Mouse (Mus musculus) left cerebral cortex, adult 9 months (tissue): ENCODE results near the gene Dguok.

Experiments
- DNase-seq, 2 experiments: peaks; one replicate each; pipeline ENCODE4 v3.0.0; 2022; ENCODE audit warnings: low spot score in 2 of 2

The Dguok gene

DNA sequence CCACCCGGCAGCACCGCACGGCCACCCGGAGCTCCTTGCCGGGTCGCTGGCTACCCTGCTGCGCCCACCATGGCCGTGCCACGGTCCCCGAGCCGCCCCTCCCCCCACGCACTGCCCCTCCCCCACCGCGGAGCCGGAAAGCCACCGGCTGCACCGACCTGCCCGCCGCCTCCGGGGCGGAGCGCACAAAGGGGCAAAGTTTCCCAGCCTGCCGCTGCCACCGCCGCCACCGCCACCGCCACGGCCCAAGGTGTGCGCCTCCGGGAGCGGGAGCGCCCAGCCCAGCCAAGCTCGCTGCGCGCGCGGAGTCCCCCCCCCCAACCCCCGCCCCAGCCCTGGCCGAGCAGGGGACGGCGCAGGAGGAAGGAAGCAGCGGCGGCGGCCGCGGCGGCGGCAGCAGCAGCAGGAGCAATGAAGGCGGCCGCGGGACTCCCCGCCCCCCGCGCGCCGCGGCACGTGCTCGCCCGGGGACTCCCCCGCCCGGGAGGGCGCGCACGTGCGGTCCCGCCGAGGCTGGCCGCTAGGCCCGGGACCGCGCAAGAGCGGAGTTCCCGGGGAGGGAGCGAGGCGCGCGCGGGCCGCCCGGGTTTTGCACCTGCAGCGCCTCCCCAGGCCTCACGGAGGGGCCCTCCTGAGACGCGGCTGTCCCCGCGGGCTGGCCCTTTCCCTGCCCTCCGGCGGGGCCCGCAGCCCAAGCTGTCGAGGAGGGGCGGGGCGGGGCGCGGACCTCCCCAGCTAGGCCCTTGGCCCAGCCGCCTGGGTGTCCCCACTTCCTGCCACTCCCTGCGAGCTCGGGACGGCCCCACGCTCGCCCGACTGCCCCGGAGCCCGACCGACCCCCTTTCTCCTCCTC lies 50.4 kb downstream of the Dguok start:
- DNase-seq, result no peak

DNA sequence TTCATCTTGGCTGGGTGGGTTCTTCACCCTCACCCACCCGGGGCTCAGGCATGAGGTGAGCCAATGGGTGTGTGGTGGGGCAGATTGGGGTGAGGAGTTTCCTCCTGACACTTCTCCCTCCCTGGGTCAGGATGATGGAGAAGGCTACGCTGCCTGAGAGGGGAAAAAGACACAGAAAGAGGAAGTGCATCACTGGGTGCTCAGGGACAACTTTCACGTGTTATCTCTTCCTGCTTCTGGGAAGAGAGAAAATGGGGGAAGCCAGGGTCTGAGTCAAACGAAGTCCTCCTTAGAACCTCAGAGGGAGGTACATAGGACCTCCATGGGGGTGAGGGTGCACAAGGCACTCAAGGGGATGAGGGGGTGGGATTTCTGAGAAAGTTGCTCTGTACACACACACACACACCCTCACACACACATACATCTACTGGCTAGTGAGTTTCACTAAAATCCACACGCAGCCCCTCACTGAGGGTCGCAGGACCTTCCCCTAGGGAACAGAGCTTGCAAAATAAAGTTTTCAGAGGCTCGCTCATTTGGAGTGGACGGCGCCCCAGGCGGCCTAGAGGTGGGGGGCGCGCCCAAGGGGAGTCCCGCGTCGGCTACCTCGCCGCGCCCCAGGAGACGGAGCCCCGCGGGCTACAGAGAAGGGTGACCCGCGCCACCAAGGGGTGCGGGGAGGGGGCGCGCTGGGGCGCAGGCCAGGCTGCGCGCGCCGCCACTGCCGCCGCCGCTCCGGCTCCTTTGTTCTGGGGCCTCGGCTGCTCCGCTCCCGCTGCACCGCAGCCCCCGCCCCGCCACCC lies 51.2 kb downstream of the Dguok start:
- no peak for DNase-seq

DNA sequence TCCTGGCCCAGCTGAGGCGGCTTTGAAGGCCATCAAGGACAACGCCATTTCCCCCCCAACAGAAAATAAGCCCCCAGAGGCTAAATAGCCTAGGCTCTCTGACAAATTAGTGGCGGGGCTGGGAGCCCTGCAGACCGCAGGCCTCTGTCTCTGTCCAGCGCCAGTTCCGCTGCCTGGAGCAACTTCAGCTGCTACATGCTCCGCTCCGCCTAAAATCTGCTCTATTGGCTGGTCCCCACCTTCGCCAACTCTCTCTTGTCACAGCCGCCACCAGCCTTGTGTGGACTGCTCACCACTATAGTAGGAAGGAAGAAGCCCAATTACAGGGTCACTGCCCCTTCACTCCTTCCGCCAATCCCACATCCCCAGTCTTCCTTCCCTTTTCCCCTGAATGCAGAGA lies 53.1 kb downstream of the Dguok start:
- no peak for DNase-seq

DNA sequence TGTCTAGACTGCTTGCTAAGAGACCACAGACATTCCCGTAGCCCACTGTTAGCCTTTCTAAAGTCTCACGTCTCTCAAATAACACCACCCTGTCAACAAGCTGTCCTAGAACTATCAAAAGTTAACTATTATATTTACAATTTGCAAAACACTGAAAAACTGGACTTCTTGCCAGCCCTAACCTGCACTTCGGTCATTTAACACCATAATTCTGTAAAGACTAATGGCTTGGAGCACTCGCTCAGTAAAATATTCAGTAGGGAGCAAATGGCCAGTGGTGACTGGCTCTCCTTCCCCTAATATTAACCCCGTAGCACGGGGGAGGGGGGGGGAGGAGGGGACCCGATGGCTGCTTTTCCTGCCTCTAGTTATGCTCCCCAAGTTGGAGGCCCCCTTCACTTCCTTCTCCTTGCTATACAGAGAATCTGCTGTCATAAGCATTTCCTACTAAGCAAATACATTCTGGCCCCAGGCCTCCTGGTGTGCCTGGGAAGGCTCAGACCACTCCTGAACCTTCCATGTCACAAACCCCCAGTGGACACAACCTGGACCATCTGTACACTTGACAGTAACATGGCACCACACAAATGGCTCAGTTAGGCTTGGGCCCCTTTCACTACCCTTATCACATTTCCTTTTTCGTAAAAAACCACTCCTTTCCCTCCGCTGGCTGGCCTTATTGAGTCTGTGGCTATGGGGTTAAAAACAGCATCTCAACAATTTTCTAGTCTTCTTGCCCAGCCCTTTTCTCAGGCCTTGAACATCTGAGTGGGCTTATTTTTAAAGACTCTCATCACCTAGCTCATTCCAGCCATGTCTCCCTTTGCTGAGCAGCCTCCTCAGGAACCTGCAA lies 56.1 kb downstream of the Dguok start:
- no peak for DNase-seq

DNA sequence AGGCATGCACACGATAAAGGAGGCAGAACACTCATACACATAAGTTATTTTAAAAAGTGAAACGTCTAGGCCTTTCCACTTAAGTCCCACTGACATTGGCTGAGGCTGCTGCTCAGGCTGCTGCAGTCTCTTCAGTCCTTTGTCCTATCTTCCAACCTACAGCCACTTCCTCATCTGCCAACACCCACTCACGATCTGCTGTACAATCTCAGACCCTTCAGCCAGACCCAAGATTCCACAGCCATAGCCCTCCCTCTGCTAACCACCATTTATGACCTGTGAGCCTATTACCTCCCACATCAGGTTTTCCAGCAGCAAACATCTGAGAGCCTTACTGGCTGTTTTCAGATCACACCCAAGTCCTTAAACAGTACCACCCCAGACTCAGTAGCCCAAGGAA lies 57.3 kb downstream of the Dguok start:
- no peak for DNase-seq

DNA sequence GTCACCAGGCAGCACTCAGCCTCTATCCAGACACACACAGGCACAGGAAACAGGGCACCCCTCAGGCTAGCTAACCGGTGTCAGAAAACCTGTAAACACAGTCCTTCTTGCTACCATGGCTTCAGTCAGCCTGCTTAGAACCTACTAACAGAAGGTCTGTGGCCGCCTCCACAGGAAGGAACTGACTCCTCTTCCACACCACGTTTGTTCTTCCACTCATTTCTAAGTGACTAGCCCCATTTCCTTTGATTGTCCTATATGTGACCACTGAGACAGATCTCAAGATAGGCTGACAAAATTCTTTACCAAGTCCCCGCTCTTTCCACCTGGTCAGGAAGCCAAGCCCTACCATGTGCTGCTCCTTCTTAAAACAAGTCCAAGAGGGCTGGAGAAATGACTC lies 57.9 kb downstream of the Dguok start:
- no peak for DNase-seq

DNA sequence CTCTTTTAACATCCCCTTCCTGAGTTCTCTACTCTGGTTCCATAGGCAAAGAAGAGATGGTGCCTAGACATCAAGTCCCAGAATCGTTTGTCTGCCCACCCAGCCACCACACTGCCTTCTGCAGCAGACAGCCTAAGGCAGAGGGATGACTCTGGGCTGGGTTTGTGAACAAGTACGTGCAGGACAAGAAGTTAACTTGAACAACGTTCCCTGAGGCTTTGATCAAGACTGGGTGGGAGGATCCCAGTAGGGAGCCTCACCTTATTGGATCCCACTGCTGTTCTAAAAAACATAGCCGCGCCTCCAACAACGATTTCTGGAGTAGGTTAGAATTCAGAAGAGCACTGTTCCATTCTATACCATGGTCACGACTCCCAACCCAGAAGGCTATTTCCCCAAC lies 59.7 kb downstream of the Dguok start:
- DNase-seq, result no peak

DNA sequence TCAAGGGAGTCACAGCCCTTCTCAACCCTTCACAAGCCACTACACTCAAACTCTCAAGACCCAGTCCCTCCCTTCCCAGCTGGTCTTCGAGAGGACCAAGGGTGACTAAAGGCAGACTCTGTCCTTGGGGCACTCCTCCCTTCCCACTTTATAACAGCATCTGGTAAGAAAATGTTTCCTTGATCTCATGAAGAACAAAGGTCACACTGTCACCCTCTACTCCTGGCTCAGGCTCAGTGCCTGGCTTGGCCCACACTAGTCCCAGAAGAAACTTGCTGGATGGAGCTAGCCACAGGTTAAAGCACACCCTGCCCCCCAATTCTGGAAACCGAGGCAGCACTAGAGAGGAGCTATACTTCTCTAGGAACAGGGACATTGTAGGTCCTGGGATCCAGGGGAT lies 61.0 kb downstream of the Dguok start:
- DNase-seq, result no peak

DNA sequence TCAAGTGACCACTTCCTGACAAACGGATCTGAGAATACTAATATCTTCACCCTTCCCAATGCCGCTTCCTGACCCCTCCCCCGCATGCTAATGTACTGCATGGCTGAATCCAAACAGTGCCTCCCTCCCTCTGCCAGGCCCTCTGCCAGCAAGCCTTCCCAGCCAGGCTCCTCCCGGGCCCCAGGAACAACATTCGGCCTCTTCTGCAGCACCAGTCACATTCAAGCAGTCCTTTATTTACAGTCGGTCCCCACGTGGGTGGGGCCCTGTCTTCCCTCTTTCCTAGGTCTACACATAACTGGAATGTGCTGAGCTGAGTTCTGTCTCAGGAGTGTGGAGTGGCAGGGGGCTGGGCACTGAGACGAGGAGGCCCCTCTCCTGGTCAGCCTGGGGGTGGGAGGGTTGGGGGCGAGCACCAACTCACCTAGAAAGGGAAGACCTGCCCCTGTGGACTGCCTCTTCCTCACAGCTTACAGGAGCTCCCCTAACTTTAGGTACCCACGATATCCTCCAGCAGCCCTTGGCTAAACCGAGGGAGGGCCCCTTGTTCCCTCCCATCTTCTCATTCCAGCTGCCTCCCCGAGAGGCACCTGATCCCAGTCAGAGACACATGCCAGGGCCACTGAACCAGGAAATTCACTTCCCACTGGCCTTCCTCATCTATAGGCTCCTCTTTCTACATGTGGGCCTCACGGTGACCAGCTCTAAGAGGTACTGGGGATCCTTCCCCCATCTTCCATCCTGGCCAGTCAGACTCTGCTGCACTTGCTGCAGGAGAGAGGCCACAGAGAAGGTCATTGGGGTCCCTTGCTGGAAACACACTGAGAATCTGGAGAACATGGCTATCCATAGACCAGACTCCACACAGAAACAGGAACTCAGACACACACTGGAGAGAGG lies 63.1 kb downstream of the Dguok start:
- peak in 1 of 2 experiments; percentile 71 for DNase-seq

DNA sequence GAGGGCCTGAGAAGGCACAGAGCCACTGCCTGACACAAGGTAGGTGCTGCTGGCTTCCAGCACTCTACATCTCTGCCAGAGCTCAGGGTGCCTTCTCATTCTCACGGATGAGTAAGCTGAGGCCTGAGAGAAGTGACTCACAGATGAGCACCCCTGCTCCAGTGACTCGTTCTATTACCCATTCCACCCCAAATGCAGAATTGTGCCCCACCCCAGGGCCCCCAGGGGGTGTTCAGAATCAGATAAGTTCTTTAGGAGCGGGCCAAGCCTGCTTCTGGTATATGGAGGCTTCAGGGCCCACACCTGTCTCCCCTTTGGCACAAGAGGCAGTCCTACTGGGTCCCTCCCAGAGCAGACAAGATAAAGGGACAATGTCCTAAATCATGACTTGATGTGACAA lies 64.1 kb downstream of the Dguok start:
- no peak for DNase-seq

DNA sequence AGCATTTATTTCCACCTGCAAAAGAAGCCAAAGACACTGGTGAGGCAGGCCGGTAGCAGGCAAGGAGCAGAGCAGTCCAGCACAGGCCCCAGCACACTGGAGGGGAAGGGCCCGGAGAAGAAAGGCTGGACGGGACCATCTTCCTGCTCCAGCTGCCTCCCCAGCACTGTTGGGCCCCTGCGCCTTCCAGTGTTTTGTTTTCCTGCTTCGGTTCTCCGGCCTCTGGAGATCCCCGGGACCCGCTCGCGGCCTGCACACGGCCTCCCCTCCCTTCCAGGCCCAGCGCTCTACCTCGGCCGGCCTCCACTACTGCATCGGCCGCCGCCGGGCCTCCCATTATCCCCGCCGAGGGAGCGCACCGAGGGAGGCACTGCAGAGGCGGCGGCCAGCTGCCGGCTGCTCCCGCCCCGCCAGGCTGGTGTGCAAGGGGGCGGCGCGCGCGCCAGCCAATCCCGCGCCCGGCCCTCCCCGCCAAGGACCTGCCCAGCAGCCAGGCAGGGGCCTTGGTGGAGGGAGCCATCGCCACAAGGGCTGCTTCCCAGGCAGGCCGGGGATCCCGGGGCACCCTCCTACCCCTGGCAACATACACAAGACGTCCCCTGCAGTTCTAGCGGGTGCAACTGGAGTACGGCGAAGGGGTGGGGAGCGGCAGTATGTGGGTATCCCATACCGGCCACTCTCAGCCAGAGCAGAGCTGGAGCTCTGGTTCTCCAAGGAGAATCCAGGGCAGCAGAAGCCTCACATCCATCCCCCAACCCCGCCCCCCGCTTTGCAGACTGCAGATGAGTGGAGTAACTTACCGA lies 65.3 kb downstream of the Dguok start:
- DNase-seq, result peak in 1 of 2 experiments; percentile 87

DNA sequence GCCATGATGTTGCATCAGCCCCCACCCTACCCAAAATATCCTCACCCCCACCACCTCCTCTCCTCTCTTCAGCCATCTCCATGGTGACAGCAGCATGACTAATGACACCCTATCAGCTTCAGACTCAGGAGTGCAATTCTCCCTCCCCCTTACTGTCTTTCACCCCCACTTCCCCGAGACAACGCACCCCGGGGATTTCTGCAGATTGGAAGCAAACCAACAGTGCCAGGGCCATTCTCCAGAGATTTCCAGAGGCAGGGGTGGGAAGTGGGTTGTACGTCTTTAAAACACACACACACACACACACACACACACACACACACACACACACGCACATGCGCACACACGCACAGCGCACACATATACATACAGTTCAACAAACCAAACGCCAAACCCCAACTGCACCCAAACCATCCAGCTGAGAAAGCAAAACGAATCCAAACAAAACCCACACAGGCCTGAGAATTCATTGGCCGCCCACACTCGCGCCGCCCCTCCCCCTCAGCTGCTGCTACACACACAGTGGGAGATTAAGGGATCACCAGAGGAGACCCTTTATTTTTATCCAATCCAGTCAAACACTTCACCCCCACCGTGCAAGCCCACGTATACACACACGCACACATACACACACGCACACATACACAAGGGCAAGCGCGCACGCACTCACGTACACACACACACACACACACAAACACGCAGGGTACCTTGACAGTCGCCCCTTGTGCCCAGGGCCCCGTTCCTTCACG lies 66.1 kb downstream of the Dguok start:
- peak; percentile 83 to 87 for DNase-seq

DNA sequence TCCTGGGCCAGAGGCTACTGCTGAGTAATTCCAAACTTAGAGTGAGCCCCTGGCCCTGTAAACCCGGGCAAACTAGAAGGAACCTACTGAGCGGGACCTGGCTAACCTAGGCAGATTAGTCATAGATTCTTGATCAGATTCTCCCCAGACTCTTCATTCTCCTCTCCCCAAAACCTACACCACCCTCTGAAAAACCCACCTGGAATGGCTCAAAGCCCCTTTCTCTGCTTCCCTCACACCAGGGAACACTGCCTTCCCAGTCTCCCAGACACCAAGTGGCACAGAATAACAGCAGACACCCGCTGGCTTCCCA lies 66.6 kb downstream of the Dguok start:
- DNase-seq, result no peak

DNA sequence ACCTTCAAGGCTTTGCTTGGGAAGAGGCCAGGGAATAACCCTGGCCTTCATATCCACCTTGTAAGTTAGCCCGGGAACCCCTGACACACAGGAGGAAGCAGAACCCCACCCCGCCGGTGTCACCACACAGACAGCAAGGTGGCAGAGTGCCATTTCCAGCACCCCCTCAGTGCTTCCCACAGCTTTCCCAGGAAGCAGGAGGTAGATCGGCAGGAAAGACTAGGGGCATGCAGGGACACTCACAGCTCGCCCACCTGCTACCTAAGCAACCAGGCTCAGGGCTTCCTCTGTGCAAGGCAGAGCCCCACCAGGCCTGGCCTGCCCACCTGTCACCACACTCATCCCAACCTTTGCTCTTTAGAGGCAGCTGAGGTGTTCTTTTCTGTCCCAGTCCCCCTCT lies 67.0 kb downstream of the Dguok start:
- DNase-seq, result peak in 1 of 2 experiments; percentile 60

DNA sequence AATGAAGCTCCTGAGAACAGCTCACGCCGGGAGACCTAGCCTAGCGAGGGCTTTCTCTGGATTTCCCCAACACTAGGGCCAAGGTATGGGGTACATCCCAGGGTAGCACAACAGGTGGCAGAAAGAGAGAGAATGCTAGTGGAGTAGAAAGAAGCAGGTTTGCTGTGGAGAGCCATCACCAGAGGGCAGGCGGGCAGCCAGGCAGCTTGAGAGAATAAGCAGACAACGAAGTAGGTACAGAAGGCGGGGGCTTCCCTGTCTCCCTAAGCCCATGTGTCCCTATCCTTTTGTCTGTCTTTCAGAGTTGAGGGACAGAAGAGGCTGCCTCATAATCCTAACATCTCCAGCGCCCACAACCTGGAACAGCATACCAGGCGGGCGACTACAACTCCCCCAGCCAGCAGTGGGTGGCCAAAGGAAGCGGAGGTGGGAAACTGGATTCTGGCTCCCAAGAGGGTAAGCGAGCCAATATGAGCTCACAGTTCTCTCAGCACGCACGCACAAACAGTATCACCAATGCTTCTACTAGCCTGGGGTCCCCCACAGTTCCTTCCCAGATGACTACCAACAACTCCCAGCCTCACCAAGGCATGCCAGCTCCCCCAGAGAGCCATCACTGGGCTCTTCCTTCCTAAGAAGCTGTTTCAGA lies 67.5 kb downstream of the Dguok start:
- DNase-seq, result peak in 1 of 2 experiments; percentile 66

DNA sequence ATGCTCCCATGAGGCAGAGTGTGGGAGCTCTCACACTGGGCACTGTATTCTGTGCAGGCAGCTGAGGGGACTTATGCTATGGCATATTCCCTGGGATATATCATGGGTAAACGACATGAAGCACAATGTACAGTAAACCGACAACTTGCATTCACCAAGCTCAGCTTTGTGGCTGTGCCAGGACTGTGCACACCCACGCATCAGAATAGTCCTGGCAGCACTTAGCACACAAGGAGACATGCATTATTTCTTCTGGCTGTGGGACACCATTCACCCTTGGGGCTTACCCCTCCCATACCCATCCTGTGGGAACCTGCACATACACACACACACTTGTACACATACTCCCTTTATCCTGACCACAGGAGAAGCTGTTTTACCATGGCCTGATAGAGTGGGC lies 68.2 kb downstream of the Dguok start:
- no peak for DNase-seq

DNA sequence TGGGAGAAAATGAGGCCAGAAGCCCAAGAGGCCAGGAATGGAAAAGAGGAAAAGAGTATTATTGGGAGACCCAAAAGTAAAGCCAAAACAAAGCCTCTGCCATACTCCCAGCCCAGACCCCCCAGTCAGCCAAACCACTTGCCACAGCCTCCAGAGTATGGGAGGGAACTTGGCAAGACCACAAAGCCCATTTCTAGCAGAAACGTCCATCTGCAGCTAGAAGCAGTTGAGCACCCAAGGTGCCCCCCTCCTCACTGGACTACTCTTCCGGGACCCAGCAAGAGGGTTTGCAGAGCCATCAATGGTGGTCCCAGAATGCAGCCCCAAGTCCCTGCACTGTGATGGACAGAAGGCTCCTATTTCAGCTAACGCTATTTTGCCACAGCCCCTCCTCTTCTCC lies 69.0 kb downstream of the Dguok start:
- DNase-seq, result no peak

DNA sequence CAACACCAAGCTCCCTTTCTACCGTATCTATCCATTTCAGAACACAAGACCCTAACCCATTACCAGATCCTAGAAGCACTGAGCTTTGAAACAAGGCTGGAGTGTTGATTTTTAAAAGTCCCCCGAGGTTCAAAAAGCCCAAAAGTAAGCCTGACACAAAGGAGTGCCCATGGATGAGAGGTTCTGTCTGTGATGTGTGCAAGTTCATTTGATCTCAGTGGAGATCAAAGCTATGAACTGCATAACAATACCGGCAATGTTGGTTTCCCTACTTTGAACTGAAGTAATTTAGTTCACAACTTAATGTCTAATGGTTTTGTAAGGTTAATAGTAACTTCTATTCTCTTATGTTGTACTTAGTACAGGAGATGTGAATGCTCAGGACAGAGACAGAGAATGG lies 69.5 kb downstream of the Dguok start:
- no peak for DNase-seq

DNA sequence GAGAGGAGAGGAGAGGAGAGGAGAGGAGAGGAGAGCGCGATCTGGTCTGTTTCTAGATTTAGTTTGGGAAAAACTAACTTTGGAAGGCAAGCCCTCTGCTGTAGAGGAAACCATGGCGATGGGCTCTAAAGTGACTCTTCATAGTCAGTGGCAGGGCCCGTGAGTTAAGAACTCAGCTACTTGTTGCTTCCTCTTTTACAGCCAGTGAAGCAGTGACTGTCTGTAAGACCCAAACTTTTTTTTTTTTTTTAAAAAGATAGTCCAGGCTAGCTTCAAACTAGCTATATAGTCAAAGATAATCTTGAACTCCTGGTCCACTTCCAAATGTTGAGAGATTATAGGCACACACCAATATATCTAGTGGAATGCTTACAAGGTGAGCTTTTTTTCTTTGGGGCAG lies 70.2 kb downstream of the Dguok start:
- no peak for DNase-seq
